Mouse (Mus musculus) C2C12 (cell line): ENCODE results near the gene Lurap1l. TPM values are rescaled to one million over a fixed set of nuclear protein-coding genes. Genes with fewer than 3 reads are reported as not detected.

Experiments
- H3K27me3 ChIP-seq: one replicate; pipeline ENCODE4 v1.6.1; 2011; ENCODE audit not compliant: control insufficient read depth, insufficient read depth, insufficient read length
- H3K36me3 ChIP-seq: one replicate; pipeline ENCODE4 v1.6.1; 2011; ENCODE audit not compliant: control insufficient read depth, insufficient read depth
- H3K4me3 ChIP-seq: one replicate; pipeline ENCODE4 v1.5.1; 2011; ENCODE audit warnings: mild to moderate bottlenecking, control low read depth; ENCODE audit not compliant: poor library complexity, insufficient read depth, severe bottlenecking
- H3K79me2 ChIP-seq: one replicate; pipeline ENCODE4 v1.6.1; 2011; ENCODE audit not compliant: control insufficient read depth, insufficient read depth
- H3K79me3 ChIP-seq: one replicate; pipeline ENCODE4 v1.6.1; 2011; ENCODE audit warnings: low read depth, control low read depth
- H3ac ChIP-seq: one replicate; pipeline ENCODE3; 2011; ENCODE audit warnings: low read depth; ENCODE audit not compliant: control insufficient read depth, insufficient read length
- CEBPB ChIP-seq: IDR thresholded peaks from one replicate; pipeline ENCODE4 v1.6.1; 2011; ENCODE audit warnings: low read depth, mild to moderate bottlenecking, control low read depth, moderate library complexity
- CTCF ChIP-seq: IDR thresholded peaks from one replicate; pipeline ENCODE4 v1.5.1; 2011; ENCODE audit not compliant: control insufficient read depth, insufficient read depth, insufficient read length
- FOSL1 ChIP-seq: IDR thresholded peaks from one replicate; pipeline ENCODE4 v1.8.0; 2011; ENCODE audit warnings: mild to moderate bottlenecking, low read length; ENCODE audit not compliant: poor library complexity, insufficient read depth, severe bottlenecking
- MAX ChIP-seq: IDR thresholded peaks from one replicate; pipeline ENCODE4 v1.6.1; 2011; ENCODE audit warnings: mild to moderate bottlenecking, control low read depth
- MYOD1 ChIP-seq: IDR thresholded peaks from one replicate; pipeline ENCODE4 v1.6.1; 2011; ENCODE audit warnings: low read depth; ENCODE audit not compliant: control insufficient read depth, insufficient read length
- MYOG ChIP-seq: IDR thresholded peaks from one replicate; pipeline ENCODE4 v1.6.1; 2011; ENCODE audit not compliant: control insufficient read depth, insufficient read length; ENCODE audit errors: extremely low read depth
- USF1 ChIP-seq: IDR thresholded peaks from one replicate; pipeline ENCODE4 v1.6.1; 2011; ENCODE audit warnings: low read depth, mild to moderate bottlenecking, control low read depth, moderate library complexity
- polyA plus RNA-seq: library from polyadenylated mRNA; unstranded; fragments of >200 nt; fragmentation: generic; extraction: Trizol; gene quantifications from one replicate; pipeline ENCODE4 v1.2.1, GENCODE M21; 2012; ENCODE audit warnings: missing spikeins

Gene Lurap1l
- polyA plus RNA-seq, 1 experiment, result 42.9 TPM

- Histone ChIP-seq H3K79me3 (peaks cover 60% of the 10 kb centered on the region), H3K79me2 (peaks cover 85% of the 10 kb centered on the region), H3K4me3 (no peak overlapping the region), H3K27me3 (no peaks in the 10 kb centered on the region), H3K36me3 (peaks cover 7% of the 10 kb centered on the region), H3ac (no peak overlapping the region)
- TF ChIP-seq MYOD1 (no peak), CTCF (no peak), USF1 (no peak), MYOG (no peak), FOSL1 (no peak), MAX (no peak), CEBPB (no peak)
These were observed 38.7 kb downstream of the Lurap1l start for GRCm38 (mm10) chr4:80949110-80949509.

- TF ChIP-seq USF1 (peak; percentile 90), MYOD1 (peak; percentile 86), CEBPB (no peak)
- Histone ChIP-seq H3K27me3 (no peaks in the 10 kb centered on the region), H3K79me3 (peaks cover 62% of the 10 kb centered on the region), H3K36me3 (peaks cover 13% of the 10 kb centered on the region), H3K4me3 (no peak overlapping the region), H3ac (no peak overlapping the region), H3K79me2 (peaks cover 85% of the 10 kb centered on the region)
These were observed 39.3 kb downstream of the Lurap1l start for GRCm38 (mm10) chr4:80949720-80950119.

GRCm38 (mm10) chr4:80950280-80950781 is 39.9 kb downstream of the Lurap1l start:
- Histone ChIP-seq H3ac (no peak overlapping the region), H3K27me3 (no peaks in the 10 kb centered on the region), H3K36me3 (peaks cover 19% of the 10 kb centered on the region), H3K4me3 (no peak overlapping the region), H3K79me2 (peaks cover 85% of the 10 kb centered on the region), H3K79me3 (peaks cover 58% of the 10 kb centered on the region)
- peak; percentile 8 for TF ChIP-seq MAX
- TF ChIP-seq USF1, result no peak
- no peak for TF ChIP-seq MYOG
- no peak for TF ChIP-seq CEBPB
- TF ChIP-seq FOSL1, result peak; percentile 53
- TF ChIP-seq MYOD1, result peak; percentile 58

GRCm38 (mm10) chr4:80952653-80953052 is 42.2 kb downstream of the Lurap1l start:
- H3K79me2 ChIP-seq, result peaks cover 72% of the 10 kb centered on the region
- no peaks in the 10 kb centered on the region for H3K27me3 ChIP-seq
- H3K79me3 ChIP-seq, result peaks cover 36% of the 10 kb centered on the region
- no peak for TF ChIP-seq USF1
- no peak for TF ChIP-seq CEBPB
- no peak for TF ChIP-seq MAX
- TF ChIP-seq CTCF, result no peak
- no peak for TF ChIP-seq MYOG
- H3K4me3 ChIP-seq, result no peak overlapping the region
- H3K36me3 ChIP-seq, result peaks cover 39% of the 10 kb centered on the region
- no peak overlapping the region for H3ac ChIP-seq

- Histone ChIP-seq H3K79me3 (peaks cover 25% of the 10 kb centered on the region), H3K36me3 (peaks cover 46% of the 10 kb centered on the region), H3K4me3 (no peak overlapping the region), H3K79me2 (peaks cover 54% of the 10 kb centered on the region), H3K27me3 (no peaks in the 10 kb centered on the region), H3ac (no peak overlapping the region)
- no peak for TF ChIP-seq MYOD1
- no peak for TF ChIP-seq MYOG
- no peak for TF ChIP-seq CTCF
- no peak for TF ChIP-seq FOSL1
- TF ChIP-seq USF1, result no peak
- TF ChIP-seq MAX, result no peak
- TF ChIP-seq CEBPB, result no peak
These were observed 45.5 kb downstream of the Lurap1l start for GRCm38 (mm10) chr4:80955942-80956341.

- H3K36me3 ChIP-seq, result peaks cover under 1% of the 10 kb centered on the region
- TF ChIP-seq CTCF, result no peak
- TF ChIP-seq USF1, result no peak
- no peak for TF ChIP-seq MYOG
- no peak overlapping the region for H3K4me3 ChIP-seq
- H3ac ChIP-seq, result no peak overlapping the region
- H3K79me3 ChIP-seq, result no peaks in the 10 kb centered on the region
- H3K27me3 ChIP-seq, result no peaks in the 10 kb centered on the region
- H3K79me2 ChIP-seq, result no peaks in the 10 kb centered on the region
These were observed 57.1 kb downstream of the Lurap1l start for GRCm38 (mm10) chr4:80967526-80967925.
